Mouse (Mus musculus): ENCODE results near the gene Ubac1.

Gene Ubac1

DNA sequence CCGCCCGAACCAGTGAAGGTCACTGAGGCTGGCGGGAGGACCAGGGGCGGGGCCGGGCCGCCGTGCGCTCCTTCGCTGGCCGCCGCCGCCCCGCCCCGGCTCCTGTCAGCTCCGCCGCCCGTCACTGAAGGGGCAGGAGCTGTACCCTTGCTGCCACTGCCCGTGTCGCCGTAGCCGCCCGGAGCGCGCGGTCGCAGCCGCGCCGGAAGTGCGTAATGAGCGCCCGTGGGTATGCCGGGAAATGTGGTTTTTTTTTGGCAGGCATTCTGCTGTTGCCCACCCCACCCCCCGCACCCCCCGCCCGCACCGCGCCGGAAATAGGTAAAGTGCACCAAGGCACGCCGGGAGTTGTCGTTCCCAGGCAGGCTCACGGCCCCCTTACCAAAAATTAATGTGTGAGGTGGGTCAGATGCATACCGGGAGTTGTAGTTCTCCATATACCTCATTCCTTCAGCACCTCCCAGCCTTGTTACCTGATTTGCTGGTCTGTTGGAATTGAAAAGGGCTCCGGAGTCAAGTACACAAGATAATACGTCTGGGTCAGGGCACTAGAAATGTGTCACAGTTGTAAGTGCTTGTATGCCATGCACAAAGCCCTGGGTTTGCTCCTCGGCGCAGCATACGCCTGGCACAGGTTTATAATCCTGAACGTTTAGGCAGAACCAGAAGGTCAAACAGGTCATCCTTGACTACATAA lies at the start of gene Ubac1:
Ubac1 (minus strand) TSS at position 187 of the 697 bp plus-strand sequence.
- DNase-seq = peak; percentile 96

- no peak for DNase-seq
Observed at GRCm38 (mm10) chr2:26068592-26068991, 47.0 kb upstream of the Ubac1 start.

GRCm38 (mm10) chr2:26068175-26068574 lies 46.6 kb upstream of the Ubac1 start:
- DNase-seq = no peak

- no peak for DNase-seq
Observed at GRCm38 (mm10) chr2:26066527-26066926, 45.0 kb upstream of the Ubac1 start.

- no peak for DNase-seq
Observed at GRCm38 (mm10) chr2:26062742-26063427, 41.3 kb upstream of the Ubac1 start.

DNA sequence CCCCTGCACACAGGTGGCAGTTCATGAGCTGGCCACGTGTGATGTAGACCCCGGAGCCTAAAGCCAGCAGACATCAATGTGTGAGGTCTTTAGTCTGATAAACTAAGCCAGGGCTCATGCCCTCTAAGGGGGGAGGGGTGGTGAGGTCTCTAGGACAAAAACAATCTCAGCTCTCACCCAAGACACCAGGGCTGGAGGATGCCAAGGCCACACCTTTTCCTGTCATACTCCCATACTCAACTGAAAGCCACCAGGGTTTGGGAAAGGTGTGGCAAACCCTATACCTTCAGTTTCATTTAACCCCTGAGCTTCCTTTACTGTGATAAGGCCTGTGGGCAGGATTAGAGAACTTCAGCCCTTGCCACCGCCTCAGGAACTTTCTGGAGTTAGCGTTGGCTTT lies 40.7 kb upstream of the Ubac1 start:
- no peak for DNase-seq

- DNase-seq = peak; percentile 20
Observed at GRCm38 (mm10) chr2:26061018-26061666, 39.6 kb upstream of the Ubac1 start.

DNA sequence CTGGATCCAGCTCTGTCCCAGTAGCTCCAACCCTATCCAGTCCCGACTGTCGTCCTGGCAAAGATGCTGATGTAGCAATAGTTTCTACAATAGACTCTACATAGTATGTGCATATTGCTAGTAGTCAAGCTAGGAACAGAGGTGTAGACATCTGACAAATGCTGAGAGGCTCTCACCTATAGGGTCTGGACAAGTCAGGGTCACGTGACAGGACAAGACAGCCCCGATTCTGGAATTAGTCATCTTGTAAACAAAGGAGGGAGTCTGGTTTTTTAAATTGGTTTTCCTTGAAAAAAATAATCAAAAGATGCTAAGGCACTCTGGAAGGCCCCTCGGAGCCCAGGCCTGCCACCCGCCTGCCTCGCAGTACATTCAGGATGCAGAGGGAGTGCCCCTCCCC lies 35.5 kb upstream of the Ubac1 start:
- DNase-seq = no peak

DNA sequence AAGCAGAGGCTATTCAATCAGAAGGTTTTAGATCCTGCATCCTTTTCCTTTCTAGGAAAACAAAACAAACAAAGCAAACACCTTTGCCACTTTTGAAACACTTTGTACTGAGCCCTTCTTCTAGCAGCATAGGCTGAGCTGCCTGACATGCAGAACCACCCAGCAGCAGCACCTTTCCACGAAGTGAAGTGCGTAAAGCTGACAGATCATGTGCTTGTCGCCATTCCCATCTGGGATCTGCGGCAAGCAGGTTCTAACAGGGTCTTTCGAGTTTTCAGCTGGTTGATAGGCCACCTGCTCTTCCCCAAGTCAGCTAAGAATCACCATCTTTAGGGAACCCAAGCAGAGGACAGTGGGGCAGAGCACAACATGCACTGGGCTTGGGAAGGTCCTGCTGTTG lies 34.7 kb upstream of the Ubac1 start:
- DNase-seq = no peak

GRCm38 (mm10) chr2:26055747-26056102 lies 34.2 kb upstream of the Ubac1 start:
- no peak for DNase-seq

- peak; percentile 92 for DNase-seq
Observed at GRCm38 (mm10) chr2:26055046-26055746, 33.6 kb upstream of the Ubac1 start.

GRCm38 (mm10) chr2:26052806-26053205 lies 31.3 kb upstream of the Ubac1 start:
- no peak for DNase-seq

DNA sequence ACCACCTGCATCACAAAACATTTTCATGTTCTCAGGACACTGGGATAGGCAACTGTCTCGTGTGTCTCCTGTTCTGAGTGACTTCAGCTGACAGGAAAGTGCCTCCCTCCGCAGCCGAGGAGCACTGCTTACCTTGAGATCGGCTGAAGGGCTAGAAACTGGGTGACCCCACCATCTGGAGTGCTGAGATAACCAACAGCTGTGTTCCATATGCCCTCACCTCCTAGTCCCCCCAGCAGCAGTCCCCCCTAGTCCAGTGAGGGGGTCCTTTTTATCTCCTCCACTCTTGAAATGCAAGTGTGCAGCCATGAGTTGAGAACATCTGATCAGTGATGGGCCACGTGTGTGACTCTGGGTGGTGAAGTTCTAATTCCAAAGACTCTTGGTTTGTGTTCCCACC lies 27.3 kb upstream of the Ubac1 start:
- no peak for DNase-seq

GRCm38 (mm10) chr2:26044216-26044615 lies 22.7 kb upstream of the Ubac1 start:
- DNase-seq = no peak

DNA sequence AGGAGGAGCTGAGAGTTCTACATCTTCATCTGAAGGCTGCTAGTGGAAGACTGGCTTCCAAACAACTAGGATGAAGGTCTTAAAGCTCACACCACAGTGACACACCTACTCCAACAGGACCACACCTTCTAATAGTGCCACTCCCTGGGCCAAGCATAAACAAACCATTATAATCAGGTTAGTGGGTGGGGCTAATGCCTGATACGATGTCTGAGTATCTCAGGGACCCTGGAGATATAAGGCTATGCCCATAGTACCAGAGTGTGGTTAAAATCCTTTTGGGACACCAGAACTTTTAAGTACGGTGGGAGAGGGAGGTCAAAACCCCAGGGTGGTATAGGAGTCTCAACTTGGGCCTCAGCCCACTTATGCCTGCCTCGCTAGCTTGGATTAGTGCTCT lies 21.1 kb upstream of the Ubac1 start:
- DNase-seq = no peak

DNA sequence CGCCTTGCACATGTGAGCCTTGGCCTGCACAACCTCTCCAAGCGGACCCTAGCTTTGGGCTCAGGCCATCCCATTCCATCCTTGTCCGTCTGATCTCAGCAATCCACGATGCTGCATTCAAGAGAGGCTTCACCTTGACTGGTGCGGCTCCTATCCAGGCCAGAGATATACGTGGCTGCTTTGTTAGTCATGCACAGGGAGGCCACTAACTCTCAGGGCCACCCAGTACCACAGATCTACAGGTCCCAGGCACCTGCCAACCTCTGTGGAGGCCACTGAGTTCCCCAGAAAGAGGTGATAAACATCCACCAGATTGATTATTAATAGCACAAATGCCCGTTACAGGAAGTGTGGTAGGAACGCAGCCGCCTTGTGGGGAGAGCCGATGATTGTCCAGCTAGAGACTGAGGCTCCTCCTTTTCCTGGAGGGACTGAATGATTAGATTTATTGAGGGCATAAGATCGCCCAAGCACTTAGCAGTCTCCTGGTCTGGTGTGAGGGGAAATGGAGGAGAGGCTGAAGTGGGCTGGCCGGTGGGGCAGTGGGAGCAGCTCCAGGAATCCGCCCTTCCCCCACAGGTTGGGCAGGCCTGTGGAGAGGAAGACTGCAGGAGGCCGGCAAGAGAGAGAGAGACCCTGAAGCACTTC lies 19.7 kb upstream of the Ubac1 start:
- no peak for DNase-seq

GRCm38 (mm10) chr2:26039951-26040350 lies 18.4 kb upstream of the Ubac1 start:
- peak; percentile 68 for DNase-seq

DNA sequence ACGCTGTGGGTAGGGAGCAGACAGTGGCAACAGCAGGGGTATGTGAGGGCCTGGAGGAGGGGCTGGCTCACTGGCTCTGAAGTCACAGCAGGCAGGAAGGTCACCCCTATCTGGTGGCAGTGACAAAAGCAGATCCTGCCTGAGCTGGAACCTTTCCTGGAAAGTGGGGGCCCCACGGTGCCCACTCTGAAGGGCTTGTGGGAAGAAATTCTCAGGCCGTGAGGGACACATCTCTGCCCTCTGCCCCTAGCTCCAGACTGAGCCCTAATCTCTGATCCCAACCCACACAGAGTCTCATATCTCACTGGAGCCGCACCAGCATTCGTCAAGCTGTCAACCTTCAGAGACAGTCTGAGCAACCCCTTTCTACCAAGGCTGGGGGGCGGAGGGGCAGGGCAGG lies 15.8 kb upstream of the Ubac1 start:
- no peak for DNase-seq

DNA sequence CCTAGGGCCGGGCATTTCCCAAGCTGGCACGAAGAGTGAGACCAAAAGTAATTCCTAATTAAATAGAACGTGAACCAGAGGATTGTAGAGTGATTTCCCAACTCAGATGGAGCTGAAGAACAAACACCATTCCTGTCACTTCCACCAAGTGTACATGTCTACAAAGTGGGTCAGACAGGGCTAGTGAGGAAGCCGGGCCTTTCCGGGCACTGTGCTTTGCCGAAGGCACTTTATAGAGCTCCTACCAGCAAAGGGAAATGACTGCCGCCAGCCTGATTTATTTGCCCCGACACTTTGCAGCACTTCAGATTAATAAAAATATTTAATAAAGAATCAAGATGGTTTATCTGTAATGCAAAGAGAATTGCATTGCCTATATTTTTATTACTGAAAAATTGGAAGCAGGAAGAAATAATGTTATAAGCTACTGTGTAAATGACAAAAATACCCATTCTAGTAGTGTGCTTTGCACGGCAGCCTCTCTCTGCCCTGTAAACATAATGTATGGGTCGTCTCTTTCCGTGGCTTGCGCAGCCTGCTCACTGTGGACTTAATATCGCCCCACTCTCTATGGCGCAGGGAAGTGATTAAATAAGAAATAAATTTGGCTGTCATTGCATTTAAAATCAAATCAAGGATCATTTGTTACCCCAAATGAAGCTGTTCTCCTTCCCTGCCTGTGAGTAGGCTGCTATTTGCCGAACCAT lies 12.9 kb upstream of the Ubac1 start:
- DNase-seq = peak; percentile 65

DNA sequence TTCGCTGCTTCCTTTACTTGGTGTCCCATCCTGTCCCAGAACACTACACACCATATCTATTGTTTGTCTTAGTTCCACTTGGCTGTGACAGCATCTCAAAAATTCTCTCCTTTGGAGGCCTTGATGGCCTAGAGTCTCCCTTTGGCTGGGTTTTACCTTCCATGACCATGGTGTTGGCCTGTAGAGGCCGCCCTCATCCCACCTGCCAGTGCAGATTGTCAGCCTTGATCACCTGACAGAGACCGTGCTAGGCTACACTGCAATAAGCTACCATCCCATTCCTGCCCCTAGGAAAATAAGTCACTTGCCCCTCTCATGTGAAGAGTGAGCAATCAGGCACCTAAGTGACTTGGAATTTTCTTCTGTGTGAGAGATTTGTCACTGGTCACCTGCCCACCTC lies 8.7 kb upstream of the Ubac1 start:
- no peak for DNase-seq

DNA sequence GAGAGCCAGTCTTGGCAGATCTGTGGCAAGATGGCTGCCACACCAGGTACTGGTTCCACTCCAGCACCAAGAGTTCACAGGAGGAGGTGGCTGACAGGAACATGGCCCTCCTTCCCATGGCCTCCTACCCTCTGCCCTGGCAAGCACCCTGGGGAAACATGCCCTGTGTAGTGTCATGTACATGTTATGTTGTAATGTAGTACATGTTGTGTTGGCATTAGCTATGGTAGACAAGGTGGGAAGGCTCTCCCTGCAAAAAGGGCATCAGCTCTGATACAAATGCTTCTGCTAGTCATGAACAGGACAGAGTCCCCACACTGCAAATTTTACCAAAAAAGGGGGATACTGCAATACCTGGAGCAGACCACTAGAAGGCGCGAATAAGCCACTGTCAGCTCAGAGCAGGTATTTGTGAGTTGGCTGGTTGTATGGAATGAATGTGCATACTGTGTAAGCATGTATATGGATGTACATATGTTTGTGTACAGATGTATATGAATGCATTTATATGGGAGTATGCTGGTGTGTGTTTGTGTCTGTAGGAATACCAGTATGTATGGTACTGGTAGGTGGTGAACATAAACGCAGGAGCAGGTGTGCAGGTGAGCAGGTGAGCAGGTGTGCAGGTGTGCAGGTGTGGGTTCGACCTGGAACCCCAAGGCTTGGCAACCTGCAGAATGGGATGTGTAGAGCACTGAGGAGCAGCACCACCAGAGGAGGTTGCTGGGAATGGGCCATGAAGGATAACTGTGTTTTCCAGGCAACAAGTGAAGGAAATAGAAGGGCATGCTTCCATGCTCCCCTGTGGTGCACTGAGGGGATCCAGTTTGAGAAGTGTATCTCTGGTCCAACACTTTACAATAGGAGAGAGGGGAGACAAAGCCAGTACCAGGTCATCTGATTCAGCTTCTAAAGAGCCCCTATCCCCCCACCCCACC lies 2.9 kb upstream of the Ubac1 start:
- peak; percentile 63 for DNase-seq
